Mouse (Mus musculus) spleen, adult 2 months (tissue): ENCODE results near the gene Mapkap1.

ENCODE experiments used
- CTCF ChIP-seq: fragments of 200-500 bp; IDR thresholded peaks from 2 replicates; pipeline ENCODE4 v1.5.1; 2011; ENCODE audit warnings: mild to moderate bottlenecking, inconsistent platforms; ENCODE audit not compliant: insufficient read depth, insufficient read length, insufficient replicate concordance; ENCODE audit errors: extremely low read depth
- POLR2A ChIP-seq: fragments of 200-500 bp; IDR thresholded peaks from 2 replicates; pipeline ENCODE4 v1.6.1; 2011; ENCODE audit warnings: low read depth, low read length, inconsistent platforms

DNA sequence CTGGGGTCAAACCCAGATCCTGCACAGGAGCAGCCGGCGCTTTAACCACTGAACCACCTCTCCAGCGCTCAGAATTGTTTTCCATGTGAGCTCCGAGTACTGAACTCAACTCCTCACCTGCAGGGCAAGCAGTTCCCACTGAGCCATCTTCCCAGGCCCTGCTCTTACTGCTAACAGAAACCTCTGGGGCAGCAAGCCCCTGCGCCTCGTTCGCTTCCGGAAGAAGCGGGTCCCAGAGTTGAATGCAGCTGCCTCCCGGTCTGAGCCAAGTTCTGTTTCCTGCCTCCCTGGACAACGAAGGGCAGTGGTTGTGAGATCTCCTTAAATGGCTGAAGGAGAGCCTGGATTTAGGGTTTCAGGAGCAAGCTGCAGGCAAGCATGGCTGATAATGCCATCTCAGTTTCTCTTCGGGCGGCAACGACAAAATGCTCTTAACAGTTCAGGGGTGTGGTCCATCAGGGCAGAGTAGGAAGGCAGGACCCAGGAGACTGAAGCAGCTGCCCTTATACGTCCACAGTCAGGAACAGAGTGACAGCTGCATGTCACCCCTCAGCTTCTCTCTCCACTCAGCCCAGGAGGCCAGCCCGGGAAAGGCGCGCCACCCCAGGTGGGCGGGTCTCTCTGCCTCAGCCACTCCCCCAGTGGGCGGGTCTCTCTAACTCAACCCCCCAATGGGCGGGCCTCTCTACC lies 239.4 kb downstream of the Mapkap1 start:
- TF ChIP-seq CTCF (no peak), POLR2A (no peak)
